In genomic region chr3:51970489-51970888, GRCm38 (mm10) we compare ENCODE assay signal across 17 mouse cellular contexts.
"Had no signal": no experiment of that assay in that cellular context is flagged by ENCODE, and none has a peak within 500 bp of the region (broad histone marks: within the 10 kb centered on the region; RNA-seq: fewer than 3 reads in every experiment).

No protein-coding gene starts in this region.

- DNase-seq: lung, adult 18-20 months; lung, postnatal 10 days; midbrain, embryonic 14.5 days; right cerebral cortex, postnatal 14 days; thymus, adult 2 months; thymus, postnatal 25 days; thymus, postnatal 4 days had no signal

- H3K27ac ChIP-seq: liver, embryonic 12.5 days; liver, embryonic 14.5 days; midbrain, embryonic 10.5 days; midbrain, embryonic 12.5 days; neural tube, embryonic 13.5 days; neural tube, embryonic 15.5 days; stomach, embryonic 15.5 days; stomach, postnatal 0 days had no signal

- H3K4me2 ChIP-seq: liver, embryonic 12.5 days; midbrain, embryonic 12.5 days; neural tube, embryonic 13.5 days; neural tube, embryonic 15.5 days; stomach, embryonic 15.5 days had no signal

- H3K36me3 ChIP-seq: liver, embryonic 12.5 days; midbrain, embryonic 12.5 days; neural tube, embryonic 13.5 days; neural tube, embryonic 15.5 days; stomach, embryonic 15.5 days had no signal

- H3K4me3 ChIP-seq: liver, embryonic 12.5 days; midbrain, embryonic 10.5 days; midbrain, embryonic 12.5 days; myocyte; neural tube, embryonic 13.5 days; neural tube, embryonic 15.5 days; stomach, embryonic 15.5 days had no signal

- H3K27me3 ChIP-seq: liver, embryonic 12.5 days; midbrain, embryonic 12.5 days; neural tube, embryonic 13.5 days; neural tube, embryonic 15.5 days; stomach, embryonic 15.5 days had no signal

- ATAC-seq: liver, embryonic 12.5 days; midbrain, embryonic 16.5 days had no signal

- H3K9me3 ChIP-seq: liver, embryonic 12.5 days; midbrain, embryonic 10.5 days; midbrain, embryonic 12.5 days; neural tube, embryonic 13.5 days; neural tube, embryonic 15.5 days; stomach, embryonic 15.5 days had no signal

- H3K9ac ChIP-seq: liver, embryonic 12.5 days; liver, embryonic 14.5 days; midbrain, embryonic 12.5 days; neural tube, embryonic 13.5 days; neural tube, embryonic 15.5 days; stomach, embryonic 15.5 days had no signal
